10 mouse cellular contexts compared by ENCODE assay signal in the genomic region with DNA sequence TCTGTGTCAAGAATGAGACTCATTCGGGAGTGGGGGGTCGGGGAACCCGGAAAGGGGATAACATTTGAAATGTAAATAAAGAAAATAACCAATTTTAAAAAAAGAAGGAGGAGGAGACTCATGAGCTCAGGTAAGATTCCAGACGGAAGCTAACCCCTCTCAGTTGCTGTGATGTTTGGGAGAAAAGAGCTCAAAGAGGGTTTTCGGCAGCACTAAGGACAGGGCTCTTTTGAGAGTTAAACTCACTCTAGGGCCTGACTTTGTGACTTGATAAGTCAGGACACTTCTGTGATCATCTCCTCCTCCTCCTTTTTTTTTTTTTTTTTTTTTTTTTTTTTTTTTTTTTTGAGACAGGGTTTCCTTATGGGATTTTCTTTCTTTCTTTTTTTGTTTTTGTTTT. TPM values are rescaled to one million over a fixed set of nuclear protein-coding genes. Genes with fewer than 3 reads are reported as not detected.
DNase-seq lines count a peak whose midpoint lies in the region; ATAC-seq and TF ChIP-seq lines count a peak whose summit lies in the region.
"Had no signal": no experiment of that assay in that cellular context is flagged by ENCODE, and none has a peak within 500 bp of the region (broad histone marks: within the 10 kb centered on the region; RNA-seq: fewer than 3 reads in every experiment).

No protein-coding gene starts in this region.

- no peak for ATAC-seq in liver, embryonic 11.5 days (replicated peaks; ENCODE audit: low FRiP score)
- ATAC-seq in intestine, embryonic 16.5 days, result no peak
- ATAC-seq in neural tube, embryonic 14.5 days (ENCODE audit: low read depth), result no peak

- 30% methylated on average over 5 of the region's 5 CpGs for WGBS in liver, embryonic 11.5 days
- WGBS in embryonic facial prominence, embryonic 10.5 days, result 55% methylated on average over 5 of the region's 5 CpGs
- 24% methylated on average over 5 of the region's 5 CpGs for WGBS in intestine, embryonic 16.5 days
- WGBS in neural tube, embryonic 14.5 days, result 35% methylated on average over 5 of the region's 5 CpGs
- WGBS in cerebellum, adult 2 months, result 27% methylated on average over 5 of the region's 5 CpGs

- no peak for TF ChIP-seq CTCF in cerebellum, adult 2 months (IDR thresholded peaks at IDR 0.05; ENCODE audit: borderline replicate concordance, insufficient read depth, low read depth, low read length)

- H3K4me3 ChIP-seq in liver, embryonic 11.5 days (ENCODE audit: low read depth, low read length), result peak overlapping the region; percentile 75
- H3K4me3 ChIP-seq in embryonic facial prominence, embryonic 10.5 days, result peak overlapping the region; percentile 82
- peak overlapping the region; percentile 71 for H3K4me3 ChIP-seq in intestine, embryonic 16.5 days (ENCODE audit: low read length)
- peak overlapping the region; percentile 52 for H3K4me3 ChIP-seq in neural tube, embryonic 14.5 days (ENCODE audit: low read depth, low read length)
- no peak overlapping the region for H3K4me3 ChIP-seq in cerebellum, adult 2 months (replicated peaks; ENCODE audit: insufficient read depth, low read depth, low read length)

- H3K4me2 ChIP-seq in liver, embryonic 11.5 days, result peak overlapping the region; percentile 66
- peak overlapping the region; percentile 50 for H3K4me2 ChIP-seq in intestine, embryonic 16.5 days (ENCODE audit: low read depth, low read length)
- peak overlapping the region; percentile 43 for H3K4me2 ChIP-seq in neural tube, embryonic 14.5 days (ENCODE audit: low read depth, low read length)

- TF ChIP-seq POLR2A in cerebellum, adult 2 months (IDR thresholded peaks at IDR 0.05; ENCODE audit: borderline replicate concordance, insufficient read depth, low read length), result no peak

- peak overlapping the region; percentile 48; the same call in 1 of the 2 replicates for H3K27ac ChIP-seq in liver, embryonic 11.5 days (ENCODE audit: low read depth, low read length)
- peak overlapping the region; percentile 98; the same call in 1 of the 2 replicates for H3K27ac ChIP-seq in embryonic facial prominence, embryonic 10.5 days (replicated peaks)
- peak overlapping the region; percentile 98 for H3K27ac ChIP-seq in intestine, embryonic 16.5 days (ENCODE audit: low read length)
- no peak overlapping the region for H3K27ac ChIP-seq in neural tube, embryonic 14.5 days (ENCODE audit: low read depth, low read length)
- H3K27ac ChIP-seq in cerebellum, adult 2 months (ENCODE audit: insufficient read depth, low read length), result no peak overlapping the region

- peaks cover 10% of the 10 kb centered on the region; the same call in 1 of the 2 replicates for H3K36me3 ChIP-seq in liver, embryonic 11.5 days (ENCODE audit: control insufficient read depth, insufficient read depth, low read length)
- peaks cover 32% of the 10 kb centered on the region for H3K36me3 ChIP-seq in embryonic facial prominence, embryonic 10.5 days (replicated peaks)
- peaks cover 17% of the 10 kb centered on the region for H3K36me3 ChIP-seq in intestine, embryonic 16.5 days (ENCODE audit: control insufficient read depth, insufficient read depth, low read length)
- H3K36me3 ChIP-seq in neural tube, embryonic 14.5 days (ENCODE audit: control insufficient read depth, insufficient read depth, low read length), result 0 out of 2 replicates have a peak, but pooled peaks cover 6% of the 10 kb centered on the region

- DNase-seq in liver, embryonic 11.5 days (ENCODE audit: low spot score), result no peak
- no peak for DNase-seq in liver
- no peak for DNase-seq in embryonic facial prominence, embryonic 10.5 days (ENCODE audit: low spot score)
- DNase-seq in layer of hippocampus, adult 9-10 months (ENCODE audit: low spot score), result no peak
- DNase-seq in cerebellum, adult 2 months, result no peak
- DNase-seq in B cell, adult 2 months, result no peak

- H3K9ac ChIP-seq in liver, embryonic 11.5 days (ENCODE audit: low read depth, low read length), result peak overlapping the region; percentile 84
- peak overlapping the region; percentile 84 for H3K9ac ChIP-seq in intestine, embryonic 16.5 days (ENCODE audit: low read depth, low read length)
- H3K9ac ChIP-seq in neural tube, embryonic 14.5 days (replicated peaks; ENCODE audit: low read depth, low read length), result peak overlapping the region; percentile 61; the same call in 1 of the 2 replicates

- no peaks in the 10 kb centered on the region for H3K9me3 ChIP-seq in liver, embryonic 11.5 days (ENCODE audit: control insufficient read depth, low read length)
- peaks cover 11% of the 10 kb centered on the region; the same call in 1 of the 2 replicates for H3K9me3 ChIP-seq in embryonic facial prominence, embryonic 10.5 days
- no peaks in the 10 kb centered on the region; the same call in 1 of the 2 replicates for H3K9me3 ChIP-seq in intestine, embryonic 16.5 days (ENCODE audit: control insufficient read depth, low read length)
- no peaks in the 10 kb centered on the region for H3K9me3 ChIP-seq in neural tube, embryonic 14.5 days (ENCODE audit: control insufficient read depth, low read length)

- peaks cover 6% of the 10 kb centered on the region for H3K4me1 ChIP-seq in liver, embryonic 11.5 days (replicated peaks; ENCODE audit: control insufficient read depth, insufficient read depth, low read length)
- H3K4me1 ChIP-seq in embryonic facial prominence, embryonic 10.5 days, result peaks cover 6% of the 10 kb centered on the region; the same call in 1 of the 2 replicates
- H3K4me1 ChIP-seq in intestine, embryonic 16.5 days (ENCODE audit: control insufficient read depth, insufficient read depth, low read length), result peaks cover 6% of the 10 kb centered on the region
- peaks cover 9% of the 10 kb centered on the region; the same call in 1 of the 2 replicates for H3K4me1 ChIP-seq in neural tube, embryonic 14.5 days (ENCODE audit: control insufficient read depth, insufficient read depth, low read length)
- no peaks in the 10 kb centered on the region for H3K4me1 ChIP-seq in cerebellum, adult 2 months (ENCODE audit: control insufficient read depth, insufficient read depth, low read length)

- no peaks in the 10 kb centered on the region for H3K27me3 ChIP-seq in liver, embryonic 11.5 days (replicated peaks; ENCODE audit: control insufficient read depth, insufficient read depth, low read length)
- no peaks in the 10 kb centered on the region for H3K27me3 ChIP-seq in embryonic facial prominence, embryonic 10.5 days (replicated peaks; ENCODE audit: low read depth, poor library complexity, severe bottlenecking)
- H3K27me3 ChIP-seq in intestine, embryonic 16.5 days (replicated peaks; ENCODE audit: control insufficient read depth, insufficient read depth, low read length), result no peaks in the 10 kb centered on the region
- H3K27me3 ChIP-seq in neural tube, embryonic 14.5 days (ENCODE audit: control insufficient read depth, insufficient read depth, low read length), result no peaks in the 10 kb centered on the region
- H3K27me3 ChIP-seq in cerebellum, adult 2 months (ENCODE audit: control insufficient read depth, insufficient read depth, low read length), result no peaks in the 10 kb centered on the region

RNA-seq across cellular contexts. Expression of gene Zfp784, which starts 0.7 kb away (rescaled TPM):
- polyA plus RNA-seq in liver, embryonic 11.5 days (2014; fragmentation: Nextera tagmentation; extraction: Ambion mirVana), result 2.4 and 2.6 TPM in 2 replicates
- polyA plus RNA-seq in embryonic facial prominence, embryonic 10.5 days (2016; fragmentation: Nextera tagmentation; extraction: Ambion mirVana), result 2.7 and 2.8 TPM in 2 replicates
- polyA plus RNA-seq in intestine, embryonic 16.5 days (2015; fragmentation: Nextera tagmentation; extraction: Ambion mirVana), result 7.9 and 8.0 TPM in 2 replicates
- polyA plus RNA-seq in neural tube, embryonic 14.5 days (2014; fragmentation: Nextera tagmentation; extraction: Ambion mirVana), result 6.6 and 8.5 TPM in 2 replicates
- polyA plus RNA-seq in cerebellum, adult 2 months (2012; rRNA removed), result 8.4 and 9.6 TPM in 2 replicates

RNA-seq across cellular contexts. Expression of gene 4632433K11Rik, which starts 5.0 kb away (rescaled TPM):
- 0.22 TPM in 1 of 2 replicates, not detected in the other for polyA plus RNA-seq in liver, embryonic 11.5 days (2014; fragmentation: Nextera tagmentation; extraction: Ambion mirVana)
- polyA plus RNA-seq in embryonic facial prominence, embryonic 10.5 days (2016; fragmentation: Nextera tagmentation; extraction: Ambion mirVana), result not detected in 2 replicates
- polyA plus RNA-seq in intestine, embryonic 16.5 days (2015; fragmentation: Nextera tagmentation; extraction: Ambion mirVana), result not detected in 2 replicates
- not detected in 2 replicates for polyA plus RNA-seq in neural tube, embryonic 14.5 days (2014; fragmentation: Nextera tagmentation; extraction: Ambion mirVana)
- not detected in 2 replicates for polyA plus RNA-seq in cerebellum, adult 2 months (2012; rRNA removed)
- polyA plus RNA-seq: brain, embryonic 14.5 days; inflammation-experienced regulatory T-cells, adult 6 months had no signal

RNA-seq across cellular contexts. Expression of gene Zfp580, which starts 12.4 kb away (rescaled TPM):
- 11.5 and 14.1 TPM in 2 replicates for polyA plus RNA-seq in liver, embryonic 11.5 days (2014; fragmentation: Nextera tagmentation; extraction: Ambion mirVana)
- 29.8 and 33.9 TPM in 2 replicates for polyA plus RNA-seq in embryonic facial prominence, embryonic 10.5 days (2016; fragmentation: Nextera tagmentation; extraction: Ambion mirVana)
- 18.2 and 20.2 TPM in 2 replicates for polyA plus RNA-seq in intestine, embryonic 16.5 days (2015; fragmentation: Nextera tagmentation; extraction: Ambion mirVana)
- polyA plus RNA-seq in neural tube, embryonic 14.5 days (2014; fragmentation: Nextera tagmentation; extraction: Ambion mirVana), result 102 and 111 TPM in 2 replicates
- polyA plus RNA-seq in cerebellum, adult 2 months (2012; rRNA removed), result 29.7 and 34.3 TPM in 2 replicates

RNA-seq across cellular contexts. Expression of gene Ccdc106, which starts 18.6 kb away (rescaled TPM):
- 4.1 and 5.2 TPM in 2 replicates for polyA plus RNA-seq in liver, embryonic 11.5 days (2014; fragmentation: Nextera tagmentation; extraction: Ambion mirVana)
- polyA plus RNA-seq in embryonic facial prominence, embryonic 10.5 days (2016; fragmentation: Nextera tagmentation; extraction: Ambion mirVana), result 7.9 and 8.0 TPM in 2 replicates
- polyA plus RNA-seq in intestine, embryonic 16.5 days (2015; fragmentation: Nextera tagmentation; extraction: Ambion mirVana), result 10.1 and 13.7 TPM in 2 replicates
- 53.6 and 64.8 TPM in 2 replicates for polyA plus RNA-seq in neural tube, embryonic 14.5 days (2014; fragmentation: Nextera tagmentation; extraction: Ambion mirVana)
- polyA plus RNA-seq in cerebellum, adult 2 months (2012; rRNA removed), result 42.4 and 46.7 TPM in 2 replicates
- polyA plus RNA-seq: inflammation-experienced regulatory T-cells, adult 6 months had no signal

RNA-seq across cellular contexts. Expression of gene Zfp865, which starts 18.8 kb away (rescaled TPM):
- 3.5 and 4.5 TPM in 2 replicates for polyA plus RNA-seq in liver, embryonic 11.5 days (2014; fragmentation: Nextera tagmentation; extraction: Ambion mirVana)
- 6.1 and 6.6 TPM in 2 replicates for polyA plus RNA-seq in embryonic facial prominence, embryonic 10.5 days (2016; fragmentation: Nextera tagmentation; extraction: Ambion mirVana)
- 3.5 and 4.0 TPM in 2 replicates for polyA plus RNA-seq in intestine, embryonic 16.5 days (2015; fragmentation: Nextera tagmentation; extraction: Ambion mirVana)
- polyA plus RNA-seq in neural tube, embryonic 14.5 days (2014; fragmentation: Nextera tagmentation; extraction: Ambion mirVana), result 5.9 and 6.8 TPM in 2 replicates
- 30.3 and 33.3 TPM in 2 replicates for polyA plus RNA-seq in cerebellum, adult 2 months (2012; rRNA removed)

Comparison
In these comparisons a context has a peak if more than half of its experiments do, and no peak if none do; other contexts are left out.
1. H3K27ac ChIP-seq: peak in liver, embryonic 11.5 days (single experiment), embryonic facial prominence, embryonic 10.5 days (single experiment) and intestine, embryonic 16.5 days (single experiment); none in neural tube, embryonic 14.5 days (single experiment) and cerebellum, adult 2 months (single experiment).
2. Peak in every context shown above with its lines, with median percentiles within 50 percentile points of each other: H3K4me2 ChIP-seq and H3K9ac ChIP-seq.